Mouse (Mus musculus) limb, embryonic 12.5 days (tissue): Measurements from ENCODE around the gene 2900011O08Rik. TPM values are rescaled to one million over a fixed set of nuclear protein-coding genes. Genes with fewer than 3 reads are reported as not detected.

ENCODE experiments used
- ATAC-seq: fragments of 200-750 bp; cut with Nextera tagmentation; 2 replicates; pipeline ENCODE4 v1.8.0; 2017; ENCODE audit warnings: low read depth, moderate TSS enrichment; ENCODE audit not compliant: insufficient number of reproducible peaks, insufficient read depth, low FRiP score, low TSS enrichment
- H3K27ac ChIP-seq: fragments of 300-500 bp; sonication (generic); 2 replicates; pipeline ENCODE4 v1.5.1; 2016; ENCODE audit warnings: mild to moderate bottlenecking, moderate library complexity
- H3K27me3 ChIP-seq: fragments of 300-500 bp; sonication (generic); 2 replicates; pipeline ENCODE4 v1.6.1; 2016; ENCODE audit warnings: mild to moderate bottlenecking, moderate library complexity
- H3K36me3 ChIP-seq: fragments of 300-500 bp; sonication (generic); 2 replicates; pipeline ENCODE4 v1.6.1; 2016; ENCODE audit warnings: mild to moderate bottlenecking, moderate library complexity
- H3K4me1 ChIP-seq: fragments of 300-500 bp; sonication (generic); replicated peaks from 2 replicates; pipeline ENCODE4 v1.6.1; 2016
- H3K4me2 ChIP-seq: fragments of 300-500 bp; sonication (generic); 2 replicates; pipeline ENCODE4 v1.6.1; 2016; ENCODE audit warnings: mild to moderate bottlenecking, moderate library complexity
- H3K4me3 ChIP-seq: fragments of 300-500 bp; sonication (generic); replicated peaks from 2 replicates; pipeline ENCODE4 v1.5.1; 2016; ENCODE audit warnings: mild to moderate bottlenecking
- H3K9ac ChIP-seq: fragments of 300-500 bp; sonication (generic); replicated peaks from 2 replicates; pipeline ENCODE4 v1.6.1; 2016; ENCODE audit warnings: mild to moderate bottlenecking, moderate library complexity
- H3K9me3 ChIP-seq: fragments of 300-500 bp; sonication (generic); 2 replicates; pipeline ENCODE4 v1.6.1; 2016; ENCODE audit warnings: mild to moderate bottlenecking, moderate library complexity
- WGBS: fragments of 180-500 bp; shearing (Covaris S2); methylation state at CpG from one replicate; pipeline ENCODE4 v1.1.7; 2016; 5-methylcytosine and 5-hydroxymethylcytosine counted together
- polyA plus RNA-seq: library from polyadenylated mRNA; unstranded; fragments of >200 nt; fragmentation: Nextera tagmentation; extraction: Ambion mirVana; gene quantifications from 2 replicates; pipeline ENCODE4 v1.2.1, GENCODE M21; 2016

Gene 2900011O08Rik
- polyA plus RNA-seq, 1 experiment from 2014 or later, result 8.4 TPM

DNA sequence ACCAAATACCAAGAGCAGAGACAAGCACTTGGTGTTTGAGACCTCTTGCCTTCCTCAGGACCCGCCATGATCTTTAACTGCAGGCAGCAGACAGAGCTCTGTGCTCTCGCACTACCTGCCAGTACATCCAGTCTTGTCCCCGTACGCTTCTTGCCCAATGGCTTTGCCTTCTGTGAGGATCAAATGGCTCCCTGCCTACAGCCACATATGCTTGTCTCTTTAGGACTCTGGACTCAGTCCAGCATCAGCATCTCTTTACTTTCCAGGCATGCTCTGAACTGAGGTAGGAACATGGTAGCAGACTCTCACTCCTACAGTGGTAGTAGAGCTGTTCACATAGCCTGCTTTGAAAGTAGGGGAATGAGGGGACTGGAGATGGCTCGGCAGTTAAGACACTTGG is 134.5 kb downstream of the 2900011O08Rik start:
- Histone ChIP-seq H3K4me2 (no peak overlapping the region), H3K4me1 (no peaks in the 10 kb centered on the region), H3K27ac (no peak overlapping the region), H3K27me3 (no peaks in the 10 kb centered on the region), H3K9me3 (no peaks in the 10 kb centered on the region), H3K36me3 (peaks cover 87% of the 10 kb centered on the region), H3K9ac (no peak overlapping the region), H3K4me3 (no peak overlapping the region)
- WGBS, result 94% methylated on average over 5 of the region's 5 CpGs
- no peak for ATAC-seq

DNA sequence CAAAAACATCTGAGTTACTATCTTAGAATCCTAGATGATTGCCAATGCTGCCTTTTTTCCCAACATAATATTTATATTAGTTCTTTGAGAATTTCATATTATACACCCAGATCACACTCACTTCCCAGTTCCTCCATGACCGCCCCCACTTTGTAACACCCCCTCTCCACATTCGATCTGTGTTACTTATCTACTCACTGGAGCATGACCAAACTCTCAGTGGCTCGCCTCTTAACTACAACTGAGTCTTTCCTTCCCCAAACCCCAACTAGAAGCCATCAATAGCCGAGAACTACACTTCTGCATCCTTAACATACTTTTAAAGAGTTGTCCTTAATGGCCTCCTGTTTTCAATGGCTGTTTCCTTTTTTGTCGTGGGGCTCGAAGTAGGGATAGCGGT is 135.2 kb downstream of the 2900011O08Rik start:
- Histone ChIP-seq H3K27ac (no peak overlapping the region), H3K36me3 (peaks cover 86% of the 10 kb centered on the region), H3K4me1 (no peaks in the 10 kb centered on the region), H3K27me3 (no peaks in the 10 kb centered on the region), H3K4me2 (no peak overlapping the region), H3K4me3 (no peak overlapping the region), H3K9ac (no peak overlapping the region), H3K9me3 (no peaks in the 10 kb centered on the region)
- no peak for ATAC-seq
- 95% methylated on average over 7 of the region's 7 CpGs for WGBS

DNA sequence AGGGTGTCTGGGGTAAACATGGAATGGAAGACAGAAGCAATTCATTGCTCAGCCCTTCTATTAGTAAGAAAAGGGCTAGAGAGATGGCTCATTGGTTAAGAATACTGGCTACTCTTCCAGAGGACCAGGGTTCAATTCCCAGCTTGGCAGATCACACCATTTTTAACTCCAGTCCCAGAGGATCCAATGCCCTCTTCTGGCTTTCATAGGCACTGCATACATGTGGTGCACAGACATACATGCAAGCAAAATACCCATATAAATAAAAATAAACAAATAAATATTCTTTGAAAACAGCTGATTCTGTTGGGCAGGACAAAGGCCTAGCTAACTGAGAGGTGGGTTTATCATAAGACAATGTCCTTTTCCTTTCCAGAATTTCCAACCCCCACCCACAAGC is 136.2 kb downstream of the 2900011O08Rik start:
- H3K36me3 ChIP-seq, result peaks cover 84% of the 10 kb centered on the region
- H3K27me3 ChIP-seq, result no peaks in the 10 kb centered on the region
- no peak overlapping the region for H3K27ac ChIP-seq
- H3K4me3 ChIP-seq, result no peak overlapping the region
- no peak overlapping the region for H3K9ac ChIP-seq
- no peaks in the 10 kb centered on the region for H3K9me3 ChIP-seq
- ATAC-seq, result no peak
- no peaks in the 10 kb centered on the region for H3K4me1 ChIP-seq
- no peak overlapping the region for H3K4me2 ChIP-seq

DNA sequence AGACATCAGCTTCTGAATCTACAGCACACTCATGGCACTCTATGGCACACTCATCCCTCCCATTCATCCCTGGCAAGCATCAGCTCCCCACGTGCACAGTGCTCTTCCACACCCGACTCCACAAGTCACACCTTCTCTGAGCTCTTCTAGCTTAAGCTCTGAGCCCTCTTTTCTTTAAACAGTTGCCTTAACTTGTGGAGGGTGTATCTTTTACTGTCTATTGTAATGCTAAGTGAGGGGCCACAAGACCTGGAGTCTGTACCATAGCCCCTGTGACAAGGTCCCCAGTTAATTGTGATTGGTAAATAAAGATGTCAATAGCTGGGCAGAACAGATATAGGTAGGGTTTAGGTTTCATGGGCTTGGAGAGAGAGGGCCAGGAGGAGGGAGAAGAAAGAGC is 137.5 kb downstream of the 2900011O08Rik start:
- Histone ChIP-seq H3K27me3 (no peaks in the 10 kb centered on the region), H3K27ac (no peak overlapping the region), H3K4me3 (no peak overlapping the region), H3K4me1 (no peaks in the 10 kb centered on the region), H3K36me3 (peaks cover 90% of the 10 kb centered on the region), H3K9ac (no peak overlapping the region), H3K4me2 (no peak overlapping the region), H3K9me3 (no peaks in the 10 kb centered on the region)
- WGBS, result 89% methylated on average over 2 of the region's 2 CpGs
- no peak for ATAC-seq

DNA sequence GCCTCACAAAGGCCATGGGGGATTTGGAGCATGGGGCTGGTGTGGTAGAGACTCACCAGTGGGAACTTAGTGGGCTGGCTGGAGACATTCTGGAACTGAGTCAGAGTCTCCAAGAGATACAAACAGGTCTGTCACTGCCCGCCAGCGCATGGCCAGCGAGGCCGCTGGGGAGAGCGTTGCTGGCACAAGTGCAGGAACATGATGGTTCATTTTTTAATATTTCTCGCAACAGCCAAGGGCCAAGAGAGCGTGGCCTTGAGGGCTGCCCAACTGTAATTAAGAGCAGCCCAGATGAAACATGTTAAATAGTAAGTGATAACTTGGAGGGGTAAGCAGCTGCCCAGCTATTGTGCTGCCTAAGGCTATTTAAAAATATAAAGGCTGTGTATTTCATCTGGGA is 138.3 kb downstream of the 2900011O08Rik start:
- Histone ChIP-seq H3K9me3 (no peaks in the 10 kb centered on the region), H3K9ac (no peak overlapping the region), H3K4me3 (no peak overlapping the region), H3K27ac (no peak overlapping the region), H3K4me1 (no peaks in the 10 kb centered on the region), H3K36me3 (peaks cover 95% of the 10 kb centered on the region), H3K4me2 (no peak overlapping the region), H3K27me3 (no peaks in the 10 kb centered on the region)
- no peak for ATAC-seq
- WGBS, result 95% methylated on average over 7 of the region's 7 CpGs

DNA sequence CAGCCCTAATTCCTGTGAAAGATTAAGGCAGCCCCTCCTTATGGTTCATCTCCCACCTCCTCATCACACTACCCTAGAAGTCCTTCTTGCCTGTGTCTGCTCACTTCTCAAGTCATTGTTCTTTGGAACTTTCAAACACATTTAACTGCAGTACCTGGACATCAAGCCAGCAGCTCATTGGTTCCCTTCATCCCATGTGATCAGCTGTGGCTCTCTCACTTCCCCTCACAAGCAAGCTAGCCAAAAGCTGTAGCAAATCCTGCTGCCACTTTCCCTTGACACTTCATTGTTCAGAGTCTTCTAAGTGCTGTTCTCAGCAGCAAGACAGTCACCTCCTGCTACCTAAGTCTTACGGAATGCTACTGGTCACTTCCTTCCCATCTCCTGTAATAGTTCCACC is 138.8 kb downstream of the 2900011O08Rik start:
- ATAC-seq, result no peak
- Histone ChIP-seq H3K4me2 (no peak overlapping the region), H3K27me3 (no peaks in the 10 kb centered on the region), H3K9ac (no peak overlapping the region), H3K4me3 (no peak overlapping the region), H3K36me3 (peaks cover 97% of the 10 kb centered on the region), H3K9me3 (no peaks in the 10 kb centered on the region), H3K4me1 (no peaks in the 10 kb centered on the region), H3K27ac (no peak overlapping the region)
- 90% methylated on average over 1 of the region's 1 CpGs for WGBS

DNA sequence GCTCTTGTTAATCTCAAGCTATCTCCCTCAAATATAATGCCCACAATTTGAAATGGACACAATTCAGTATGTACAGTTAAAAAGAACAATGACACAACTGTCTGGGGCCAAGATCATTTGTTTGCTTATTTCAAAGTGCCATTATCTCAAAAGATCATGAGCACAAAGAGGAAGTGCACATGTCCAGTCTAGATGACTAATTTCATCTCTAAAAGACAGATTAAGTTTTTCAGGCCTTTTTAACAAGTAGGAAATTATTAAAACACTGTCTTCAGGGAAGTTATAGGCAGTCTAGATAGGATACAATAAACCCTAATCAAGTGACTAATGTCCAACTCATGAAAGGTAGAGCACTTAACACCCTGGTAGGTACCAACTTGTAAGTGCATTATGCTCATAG is 142.6 kb downstream of the 2900011O08Rik start:
- no peaks in the 10 kb centered on the region for H3K9me3 ChIP-seq
- peaks cover 97% of the 10 kb centered on the region for H3K36me3 ChIP-seq
- H3K9ac ChIP-seq, result no peak overlapping the region
- no peak overlapping the region for H3K27ac ChIP-seq
- no peaks in the 10 kb centered on the region for H3K4me1 ChIP-seq
- H3K4me3 ChIP-seq, result no peak overlapping the region
- no peaks in the 10 kb centered on the region for H3K27me3 ChIP-seq
- H3K4me2 ChIP-seq, result no peak overlapping the region
- no peak for ATAC-seq

DNA sequence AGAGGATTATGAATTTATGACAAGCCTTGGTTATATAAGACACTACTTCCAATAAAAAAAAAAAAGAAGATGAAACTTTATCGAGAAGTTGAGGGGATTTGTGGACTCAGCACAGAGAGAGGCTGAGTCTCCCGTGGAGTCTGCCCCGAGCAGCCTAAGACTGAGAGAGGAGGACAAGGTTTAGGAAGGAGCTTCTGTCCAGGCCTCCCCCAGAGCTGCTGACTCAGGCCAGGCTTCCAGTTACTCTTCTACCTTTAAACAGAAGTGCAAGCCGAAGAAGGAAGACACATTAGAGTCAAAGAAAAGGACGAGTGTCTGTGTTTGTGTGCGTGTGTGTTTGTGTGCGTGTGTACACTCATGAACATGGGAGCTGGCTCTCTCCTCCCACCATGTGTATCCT is 144.4 kb downstream of the 2900011O08Rik start:
- Histone ChIP-seq H3K9me3 (no peaks in the 10 kb centered on the region), H3K27me3 (no peaks in the 10 kb centered on the region), H3K36me3 (peaks cover 97% of the 10 kb centered on the region), H3K9ac (no peak overlapping the region), H3K4me2 (no peak overlapping the region), H3K27ac (no peak overlapping the region), H3K4me1 (no peaks in the 10 kb centered on the region), H3K4me3 (no peak overlapping the region)
- 92% methylated on average over 7 of the region's 7 CpGs for WGBS
- no peak for ATAC-seq

DNA sequence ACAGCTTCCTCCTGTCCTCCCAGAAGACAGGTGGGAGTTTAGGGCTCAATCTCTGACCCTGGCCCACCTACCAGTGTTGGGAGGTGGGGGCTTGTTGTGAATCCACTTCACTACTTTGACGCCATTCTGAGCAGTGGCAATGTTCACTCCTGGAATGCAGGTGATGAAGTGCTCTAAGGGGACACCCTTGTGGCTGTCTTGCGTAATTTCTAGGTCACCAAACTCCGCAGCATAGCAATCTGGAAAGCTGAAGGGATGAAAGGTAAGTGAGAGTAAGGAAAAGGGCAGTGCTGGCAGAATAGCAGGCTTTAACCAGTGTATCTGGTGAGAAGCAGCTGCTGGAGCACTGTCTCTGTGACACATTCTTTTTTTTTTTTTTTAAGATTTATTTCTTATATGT is 145.0 kb downstream of the 2900011O08Rik start:
- peaks cover 98% of the 10 kb centered on the region for H3K36me3 ChIP-seq
- H3K4me2 ChIP-seq, result no peak overlapping the region
- H3K27me3 ChIP-seq, result no peaks in the 10 kb centered on the region
- H3K27ac ChIP-seq, result no peak overlapping the region
- no peak overlapping the region for H3K4me3 ChIP-seq
- H3K9me3 ChIP-seq, result no peaks in the 10 kb centered on the region
- WGBS, result 90% methylated on average over 3 of the region's 3 CpGs
- no peak overlapping the region for H3K9ac ChIP-seq
- H3K4me1 ChIP-seq, result no peaks in the 10 kb centered on the region
- no peak for ATAC-seq

DNA sequence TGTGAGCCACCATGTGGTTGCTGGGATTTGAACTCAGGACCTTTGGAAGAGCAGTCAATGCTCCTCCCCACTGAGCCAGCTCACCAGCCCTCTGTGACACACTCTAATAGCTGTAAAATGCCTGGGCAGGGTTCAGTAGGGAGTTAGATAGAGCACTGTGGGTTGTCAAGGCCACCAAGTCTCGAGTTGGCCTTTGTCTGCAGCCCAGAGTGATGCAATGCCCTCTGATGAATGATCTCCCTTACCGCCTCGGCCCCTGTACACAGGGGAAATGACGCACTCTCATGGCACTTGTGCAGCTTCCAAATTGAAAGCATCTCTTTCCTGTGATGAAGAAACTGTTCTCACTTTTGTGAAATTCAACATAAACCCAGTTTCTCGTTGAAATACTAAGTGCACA is 145.4 kb downstream of the 2900011O08Rik start:
- Histone ChIP-seq H3K4me2 (no peak overlapping the region), H3K9me3 (no peaks in the 10 kb centered on the region), H3K9ac (no peak overlapping the region), H3K27me3 (no peaks in the 10 kb centered on the region), H3K27ac (no peak overlapping the region), H3K36me3 (peaks cover 100% of the 10 kb centered on the region), H3K4me1 (no peaks in the 10 kb centered on the region), H3K4me3 (no peak overlapping the region)
- no peak for ATAC-seq
- 88% methylated on average over 5 of the region's 5 CpGs for WGBS

DNA sequence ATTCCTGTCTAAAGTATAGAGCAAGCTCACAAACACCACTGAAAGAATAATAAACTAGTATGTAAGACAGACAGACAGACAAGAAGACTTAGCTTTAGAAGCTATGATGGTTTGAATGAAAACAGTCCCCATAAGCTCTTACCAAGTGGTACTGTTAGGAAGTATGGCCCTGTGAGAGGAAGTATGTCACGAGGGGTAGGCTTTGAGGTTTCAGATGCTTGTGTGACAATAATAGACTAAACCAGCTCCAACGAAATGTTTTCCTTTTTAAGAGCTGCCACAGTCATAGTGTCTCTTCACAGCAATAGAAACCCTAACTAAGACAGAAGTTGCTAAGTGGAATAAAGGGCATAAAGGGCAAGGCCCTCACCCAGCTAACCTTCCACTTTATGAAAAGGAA is 148.6 kb downstream of the 2900011O08Rik start:
- Histone ChIP-seq H3K4me3 (no peak overlapping the region), H3K4me1 (no peaks in the 10 kb centered on the region), H3K36me3 (peaks cover 97% of the 10 kb centered on the region), H3K9me3 (no peaks in the 10 kb centered on the region), H3K9ac (no peak overlapping the region), H3K27me3 (no peaks in the 10 kb centered on the region), H3K27ac (no peak overlapping the region), H3K4me2 (no peak overlapping the region)
- ATAC-seq, result no peak
- WGBS, result 92% methylated on average over 2 of the region's 2 CpGs

DNA sequence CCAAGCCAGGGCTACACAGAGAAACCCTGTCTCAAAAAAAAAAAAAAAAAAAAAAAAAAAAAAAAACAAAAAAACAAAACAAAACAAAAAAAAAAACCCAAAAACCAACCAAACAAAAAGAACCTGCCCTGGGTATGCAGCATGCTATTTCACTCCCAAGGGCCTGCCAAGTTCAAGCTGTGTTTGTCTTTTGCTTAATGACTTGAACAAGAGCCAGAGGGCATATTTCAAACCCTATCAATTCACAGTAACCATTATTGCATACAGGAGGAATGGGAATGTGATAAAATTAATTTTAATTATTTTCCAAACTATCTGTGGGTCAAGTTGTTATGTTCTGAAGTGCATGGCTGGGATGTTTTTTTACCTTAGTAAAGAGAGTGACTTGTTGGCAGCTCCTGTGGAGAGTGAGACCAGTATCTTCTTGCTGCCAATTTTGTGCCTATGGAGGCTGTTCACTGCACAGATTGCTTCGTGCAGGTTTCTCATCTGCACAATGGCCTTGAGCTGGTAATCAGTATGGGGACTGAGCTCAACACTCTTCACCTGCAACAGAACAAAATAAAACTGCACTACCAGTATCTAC is 151.7 kb downstream of the 2900011O08Rik start:
- no peak overlapping the region for H3K9ac ChIP-seq
- no peaks in the 10 kb centered on the region for H3K4me1 ChIP-seq
- no peaks in the 10 kb centered on the region for H3K27me3 ChIP-seq
- H3K36me3 ChIP-seq, result peaks cover 96% of the 10 kb centered on the region
- no peaks in the 10 kb centered on the region for H3K9me3 ChIP-seq
- no peak overlapping the region for H3K27ac ChIP-seq
- no peak overlapping the region for H3K4me3 ChIP-seq
- ATAC-seq, result no peak
- 97% methylated on average over 1 of the region's 1 CpGs for WGBS
- H3K4me2 ChIP-seq, result no peak overlapping the region
